Mouse (Mus musculus) gastrocnemius, adult 8-10 months (tissue): ENCODE data around the gene Clec4g. TPM values are rescaled to one million over a fixed set of nuclear protein-coding genes. Genes with fewer than 3 reads are reported as not detected.

Experiments
- DNase-seq, 2 experiments: peaks; one replicate each; pipeline ENCODE4 v3.0.0; 2022; ENCODE audit warnings: low spot score in 2 of 2
- total RNA-seq, 4 experiments: library from RNA; stranded (reverse); gene quantifications; 2 replicates each; pipeline ENCODE4 v1.2.4; 2022

Clec4g gene
- total RNA-seq, 4 experiments from 2014 or later, result not detected

DNA sequence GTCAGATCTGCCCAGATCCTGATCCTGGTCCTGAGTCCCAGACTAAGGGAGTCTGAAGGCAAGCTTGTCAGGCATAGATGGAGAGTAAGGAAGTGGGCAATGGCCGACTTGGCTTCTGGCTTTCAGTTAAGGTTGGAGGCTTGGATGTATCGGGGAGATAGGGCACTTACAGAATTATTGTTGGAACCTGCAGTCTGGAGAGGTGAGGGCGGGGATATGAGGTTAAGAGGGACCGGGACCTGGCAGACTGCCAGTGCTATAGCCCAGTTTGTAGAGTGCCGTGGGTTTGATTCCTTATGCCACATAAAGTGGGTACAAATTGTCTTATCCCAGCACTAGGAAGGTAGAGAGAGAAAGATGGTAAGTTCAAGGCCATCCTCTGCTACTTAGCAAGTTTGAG lies 40.8 kb downstream of the Clec4g start:
- DNase-seq, result no peak

DNA sequence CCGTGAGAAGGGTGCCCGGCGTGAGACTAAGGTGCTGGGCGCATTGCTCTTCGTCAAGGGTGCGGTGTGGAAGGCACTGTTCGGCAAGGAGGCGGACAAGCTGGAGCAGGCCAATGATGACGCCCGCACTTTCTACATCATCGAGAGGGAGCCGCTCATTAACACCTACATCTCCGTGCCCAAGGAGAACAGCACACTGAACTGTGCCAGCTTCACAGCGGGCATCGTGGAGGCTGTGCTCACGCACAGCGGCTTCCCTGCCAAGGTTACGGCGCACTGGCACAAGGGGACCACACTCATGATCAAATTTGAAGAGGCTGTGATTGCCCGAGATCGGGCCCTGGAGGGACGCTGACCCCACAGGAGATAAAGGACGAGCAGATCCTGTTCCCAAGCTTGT lies 41.2 kb downstream of the Clec4g start:
- DNase-seq, result no peak

DNA sequence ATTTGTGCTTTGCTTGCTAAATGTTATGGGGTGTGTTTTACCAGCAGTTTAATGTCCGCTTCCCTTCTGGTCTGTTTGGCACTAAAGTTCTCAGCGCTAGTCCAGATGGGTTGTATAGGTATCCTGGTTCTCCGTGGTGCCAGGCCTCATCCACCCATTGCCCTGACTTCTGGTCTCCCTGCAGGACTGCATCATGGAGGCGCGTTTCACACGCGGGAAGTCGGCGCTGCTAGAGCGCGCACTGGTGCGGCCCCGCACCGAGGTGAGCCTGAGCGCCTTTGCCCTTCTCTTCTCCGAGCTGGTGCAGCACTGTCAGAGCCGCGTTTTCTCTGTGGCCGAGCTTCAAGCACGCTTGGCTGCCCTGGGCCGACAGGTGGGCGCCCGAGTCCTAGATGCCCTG lies 41.6 kb downstream of the Clec4g start:
- no peak for DNase-seq

DNA sequence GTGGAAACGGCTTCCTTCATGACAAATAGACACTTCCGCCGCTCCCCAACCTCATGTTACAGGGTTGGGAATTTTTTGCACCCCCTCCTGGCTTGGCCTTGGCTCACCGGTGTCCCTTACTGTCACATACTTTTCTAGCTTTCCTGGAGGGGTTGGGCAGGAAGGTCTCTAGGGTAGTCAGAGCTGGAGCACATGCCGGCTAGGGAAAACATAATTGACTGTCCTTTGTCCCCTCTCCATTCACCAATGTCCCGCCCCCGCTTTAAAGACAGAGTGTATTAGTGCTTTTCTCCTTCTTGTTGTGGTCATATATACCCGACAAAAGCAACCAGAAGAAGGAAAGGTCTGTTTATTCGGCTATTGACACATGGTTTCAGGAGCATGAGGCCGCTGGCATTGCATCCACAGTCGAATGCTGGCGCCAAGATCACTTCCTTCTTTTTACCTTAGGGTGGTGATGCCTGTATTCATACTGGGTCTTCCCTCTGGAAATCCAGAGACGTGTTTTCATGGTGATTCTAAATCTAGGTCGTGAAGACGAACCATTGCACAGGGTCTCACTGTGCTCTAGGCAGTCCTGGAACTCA lies 43.4 kb downstream of the Clec4g start:
- DNase-seq, result no peak

DNA sequence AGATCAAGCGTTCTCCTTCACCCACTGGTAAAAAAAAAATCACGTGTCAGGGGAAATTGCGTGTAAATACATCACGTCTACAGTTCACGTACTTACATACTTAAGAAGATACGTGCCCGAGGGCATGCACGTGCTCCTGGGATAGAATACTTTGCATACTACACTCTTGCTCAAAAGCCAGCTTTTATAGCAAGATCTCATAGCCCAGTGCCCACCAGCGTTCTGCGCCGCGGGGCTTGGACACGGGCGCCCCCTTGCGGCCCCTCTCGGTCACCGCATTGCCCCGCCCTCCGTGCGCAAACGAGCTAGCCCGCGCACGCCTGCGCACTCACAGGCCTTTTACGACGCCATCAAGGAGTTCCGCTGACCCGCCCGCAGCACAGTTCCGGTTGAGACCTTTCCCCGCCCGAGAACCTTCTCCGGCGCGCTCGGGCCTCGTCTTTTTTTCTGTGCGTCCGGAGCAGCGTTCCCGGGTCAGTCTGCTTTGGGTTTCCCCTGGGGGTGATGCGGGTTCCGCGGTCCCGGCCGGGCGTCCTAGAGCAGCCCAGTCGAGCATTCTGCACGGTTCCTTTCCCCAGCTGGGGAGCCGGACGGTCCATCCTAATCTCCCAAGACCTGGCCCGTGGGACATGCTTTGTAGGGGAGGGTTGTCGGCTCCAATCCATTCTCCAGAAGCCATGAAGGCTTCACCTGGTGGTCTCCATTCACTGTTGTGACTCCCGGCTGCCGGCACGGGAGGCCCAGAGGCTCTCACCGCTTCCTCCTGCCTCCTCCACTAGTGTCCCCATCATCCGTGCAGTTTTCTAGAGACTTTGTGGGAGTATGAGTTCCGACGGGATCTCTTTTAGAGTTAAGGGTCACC lies 44.1 kb downstream of the Clec4g start, which contains the start of gene Trappc5:
Gene Trappc5 (plus strand): TSS at position 169 of the 862 bp plus-strand sequence.
- peak; percentile 88 to 90 for DNase-seq

DNA sequence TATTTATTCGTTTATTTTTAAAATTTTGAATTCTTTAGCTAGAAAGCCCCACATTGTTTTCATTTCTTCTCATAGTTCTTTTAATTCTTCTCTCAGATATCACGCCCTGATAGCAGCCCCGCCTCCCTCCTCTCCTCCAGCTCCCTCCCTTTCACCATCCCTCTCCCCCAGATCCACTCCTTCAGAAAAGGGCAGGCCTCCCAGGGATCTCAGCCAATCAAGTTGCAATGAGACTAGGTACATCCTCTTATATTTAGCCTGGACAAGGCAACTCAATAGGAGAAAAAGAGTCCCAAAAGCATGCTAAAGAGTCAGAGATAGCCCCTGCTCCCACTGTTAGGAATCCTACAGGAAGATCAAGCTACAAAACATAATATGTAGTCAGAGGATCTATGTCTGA lies 45.8 kb downstream of the Clec4g start:
- DNase-seq, result no peak

DNA sequence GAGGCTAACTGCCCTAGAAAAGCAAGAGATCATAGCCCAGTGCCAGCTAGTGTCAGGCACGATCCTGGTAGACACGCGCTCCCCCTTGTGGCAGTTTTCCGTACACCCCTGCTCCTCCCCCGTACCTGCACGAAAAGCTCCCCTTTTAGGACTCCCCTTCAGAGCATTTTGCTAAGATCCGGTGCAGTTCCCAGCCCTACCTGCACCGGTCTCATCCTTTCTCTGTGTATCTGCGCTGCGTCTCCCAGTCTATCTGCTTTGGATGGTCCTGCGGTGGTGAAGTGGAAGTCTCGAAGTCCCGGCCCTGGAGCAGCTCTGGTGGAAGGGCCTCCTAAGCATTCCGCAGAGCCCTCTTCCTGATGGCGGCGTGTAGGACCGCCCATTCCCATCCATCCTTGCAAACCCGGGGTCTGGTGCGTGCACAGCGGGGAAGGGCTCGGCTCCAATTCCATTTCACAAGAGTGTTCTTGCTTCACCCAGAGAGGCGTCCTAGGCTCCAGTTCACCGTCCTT lies 48.4 kb downstream of the Clec4g start, which contains the start of gene Fcor:
Gene Fcor (minus strand): TSS at position 383 of the 512 bp plus-strand sequence.
- DNase-seq, result peak; percentile 58 to 67

DNA sequence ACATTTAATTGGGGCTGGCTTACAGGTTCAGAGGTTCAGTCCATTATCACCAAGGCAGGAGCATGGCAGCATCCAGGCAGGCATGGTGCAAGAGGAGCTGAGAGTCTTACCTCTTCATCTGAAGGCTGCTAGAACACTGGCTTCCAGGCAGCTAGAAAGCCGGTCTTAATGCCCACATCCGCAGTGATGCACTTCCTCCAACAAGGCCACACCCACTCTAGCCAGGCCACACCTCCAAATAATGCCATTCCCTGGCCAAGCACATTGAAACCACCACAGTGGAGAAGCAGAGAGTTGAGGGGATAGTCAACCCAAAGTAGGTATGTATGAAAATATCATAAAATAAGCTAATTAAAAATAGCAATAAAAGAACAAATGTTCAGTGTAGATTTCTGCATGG lies 50.1 kb downstream of the Clec4g start:
- DNase-seq, result no peak

DNA sequence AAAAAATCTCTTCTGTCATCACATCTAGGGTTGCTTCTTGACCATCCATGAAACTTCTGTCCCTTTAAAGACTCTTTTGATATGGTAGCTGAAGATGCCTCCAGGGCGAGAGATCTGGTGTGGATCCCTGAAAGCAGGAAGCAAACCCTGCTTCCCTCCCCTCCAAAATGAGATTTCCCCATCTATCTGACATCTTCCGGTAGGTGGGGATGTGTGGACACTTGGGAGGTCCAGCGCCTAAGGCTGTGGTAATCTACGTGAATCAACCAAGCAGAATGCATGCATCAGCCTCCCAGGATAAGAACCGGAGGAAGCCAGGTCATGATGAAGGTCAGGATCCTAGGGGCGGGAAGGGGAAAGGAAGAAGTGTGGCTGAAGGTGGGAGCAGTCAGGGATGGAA lies 54.9 kb downstream of the Clec4g start, which contains the start of gene Mcemp1:
Gene Mcemp1 (plus strand): TSS at position 248 of the 400 bp plus-strand sequence.
- DNase-seq, result no peak

DNA sequence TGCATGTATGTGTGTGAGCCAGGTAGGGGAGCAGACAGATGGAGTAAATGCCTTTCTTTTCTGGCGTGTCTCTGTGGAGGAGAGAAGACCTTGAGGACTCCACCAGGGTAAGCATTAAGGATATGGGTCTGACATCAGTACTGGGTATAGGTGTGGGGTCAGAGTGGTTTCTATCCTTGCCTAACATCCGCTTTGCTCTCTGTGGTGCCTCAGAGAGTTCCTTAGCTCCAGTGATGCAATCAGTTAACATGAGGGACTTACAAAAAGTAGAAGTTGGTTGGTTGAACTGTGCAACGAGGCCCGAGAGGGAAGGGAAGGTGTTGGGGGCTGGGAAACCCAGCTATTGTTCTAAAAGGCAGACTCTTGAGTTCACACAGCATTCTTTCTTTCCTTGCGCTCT lies 56.0 kb downstream of the Clec4g start:
- no peak for DNase-seq

DNA sequence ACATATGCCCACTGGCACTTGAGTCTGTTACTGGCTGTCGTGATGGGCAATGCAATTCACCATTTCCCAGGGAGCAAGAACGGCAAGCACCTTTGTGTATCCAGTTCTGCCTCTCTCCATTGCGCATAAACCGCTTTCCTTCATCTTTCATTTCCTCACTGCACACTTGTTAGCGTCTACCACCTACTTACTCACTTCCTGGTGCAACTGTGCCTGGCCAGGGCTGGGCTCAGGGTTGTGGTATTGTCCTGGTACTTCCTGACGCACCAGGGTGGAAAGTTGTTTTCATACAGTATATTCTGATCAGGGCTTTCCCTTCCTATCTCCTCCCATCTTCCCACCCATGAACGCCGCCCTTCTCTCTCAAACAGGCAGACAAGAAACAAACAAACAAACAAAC lies 59.6 kb downstream of the Clec4g start:
- DNase-seq, result no peak

Other genes starting within 250 kb of the Clec4g start
- gene Tex45, start 249.8 kb downstream of the Clec4g start, total RNA-seq, result not detected
- 10 to 100 TPM; 39.0 to 44.5 (median 41.3) TPM for gene Zfp358, start 227.5 kb downstream of the Clec4g start, total RNA-seq
- gene Mcoln1, start 220.2 kb downstream of the Clec4g start, total RNA-seq, result 10 to 100 TPM; 21.5 to 23.2 (median 22.0) TPM
- gene Pnpla6, start 205.3 kb downstream of the Clec4g start, total RNA-seq, result 1 to 10 TPM; 5.8 to 9.8 (median 7.9) TPM
- gene C330021F23Rik, start 152.7 kb downstream of the Clec4g start, total RNA-seq, result not detected
- under 1 TPM; 0.12 to 0.46 (median 0.24) TPM for gene Camsap3, start 133.4 kb downstream of the Clec4g start, total RNA-seq
- 10 to 100 TPM in 3 of 4 experiments, 1 to 10 TPM in 1; 9.5 to 12.2 (median 11.2) TPM for gene Xab2, start 99.3 kb downstream of the Clec4g start, total RNA-seq
- 10 to 100 TPM; 80.6 to 87.8 (median 85.1) TPM for gene Pet100, start 99.1 kb downstream of the Clec4g start, total RNA-seq
- gene Pcp2, start 95.1 kb downstream of the Clec4g start, total RNA-seq, result not detected
- gene Stxbp2, start 89.7 kb downstream of the Clec4g start, total RNA-seq, result 1 to 10 TPM; 2.6 to 6.3 (median 3.8) TPM
- gene Retn, start 64.9 kb downstream of the Clec4g start, total RNA-seq, result 1 to 10 TPM; 1.3 to 8.8 (median 3.2) TPM
- gene Mcemp1, start 54.9 kb downstream of the Clec4g start, total RNA-seq, result not detected
- gene Fcor, start 48.3 kb downstream of the Clec4g start, total RNA-seq, result 1 to 10 TPM in 3 of 4 experiments, not detected in 1; 1.3 to 2.1 (median 2.1) TPM
- 10 to 100 TPM; 19.5 to 22.7 (median 20.3) TPM for gene Trappc5, start 44.4 kb downstream of the Clec4g start, total RNA-seq
- not detected for gene Fcer2a, start 26.5 kb downstream of the Clec4g start, total RNA-seq
- gene Cd209a, start 28.3 kb upstream of the Clec4g start, total RNA-seq, result 1 to 10 TPM in 1 of 4 experiments, under 1 TPM in 3; 0.19 to 1.2 (median 0.38) TPM
- gene Cd209e, start 133.7 kb upstream of the Clec4g start, total RNA-seq, result not detected
- gene Cd209d, start 157.9 kb upstream of the Clec4g start, total RNA-seq, result 1 to 10 TPM in 2 of 4 experiments, under 1 TPM in 2; 0.56 to 2.1 (median 1.1) TPM
- 1 to 10 TPM in 1 of 4 experiments, under 1 TPM in 3; 0.63 to 2.1 (median 0.86) TPM for gene Cd209b, start 206.2 kb upstream of the Clec4g start, total RNA-seq
- under 1 TPM in 3 of 4 experiments, not detected in 1; 0.31 to 0.75 (median 0.61) TPM for gene Cd209c, start 234.1 kb upstream of the Clec4g start, total RNA-seq